Mouse (Mus musculus) lung, embryonic 16.5 days (tissue): ENCODE data around the gene Ttll11. TPM values are rescaled to one million over a fixed set of nuclear protein-coding genes. Genes with fewer than 3 reads are reported as not detected.

Experiments used
- ATAC-seq: fragments of 200-750 bp; cut with Nextera tagmentation; 2 replicates; pipeline ENCODE4 v1.8.0; 2017; ENCODE audit warnings: low read depth, mild to moderate bottlenecking, moderate library complexity
- H3K27ac ChIP-seq: fragments of 300-500 bp; sonication (generic); 2 replicates; pipeline ENCODE4 v1.5.1; 2014; ENCODE audit warnings: mild to moderate bottlenecking, control low read depth, low read length
- H3K27me3 ChIP-seq: fragments of 300-500 bp; sonication (generic); 2 replicates; pipeline ENCODE4 v1.6.1; 2014; ENCODE audit warnings: low read depth, low read length, mixed read lengths; ENCODE audit not compliant: control insufficient read depth, insufficient read depth
- H3K36me3 ChIP-seq: fragments of 300-500 bp; sonication (generic); 2 replicates; pipeline ENCODE4 v1.6.1; 2014; ENCODE audit warnings: low read length; ENCODE audit not compliant: control insufficient read depth, insufficient read depth
- H3K4me1 ChIP-seq: fragments of 300-500 bp; sonication (generic); replicated peaks from 2 replicates; pipeline ENCODE4 v1.6.1; 2014; ENCODE audit warnings: low read length, mixed read lengths; ENCODE audit not compliant: control insufficient read depth, insufficient read depth
- H3K4me2 ChIP-seq: fragments of 300-500 bp; sonication (generic); 2 replicates; pipeline ENCODE4 v1.6.1; 2014; ENCODE audit warnings: low read depth, low read length, control low read depth
- H3K4me3 ChIP-seq: fragments of 300-500 bp; sonication (generic); 2 replicates; pipeline ENCODE4 v1.5.1; 2014; ENCODE audit warnings: mild to moderate bottlenecking, low read length, control low read depth
- H3K9ac ChIP-seq: fragments of 300-500 bp; sonication (generic); 2 replicates; pipeline ENCODE4 v1.6.1; 2014; ENCODE audit warnings: low read length, control low read depth
- H3K9me3 ChIP-seq: fragments of 300-500 bp; sonication (generic); 2 replicates; pipeline ENCODE4 v1.6.1; 2016; ENCODE audit warnings: low read length; ENCODE audit not compliant: control insufficient read depth
- WGBS: fragments of 180-500 bp; shearing (Covaris S2); extraction: QIAGEN DNeasy Blood & Tissue Kit; methylation state at CpG from one replicate; pipeline ENCODE4 v1.1.7; 2014; 5-methylcytosine and 5-hydroxymethylcytosine counted together
- polyA plus RNA-seq: library from polyadenylated mRNA; unstranded; fragments of >200 nt; fragmentation: Nextera tagmentation; extraction: Ambion mirVana; gene quantifications from 2 replicates; pipeline ENCODE4 v1.2.1, GENCODE M21; 2015

Gene Ttll11
- polyA plus RNA-seq, 1 experiment from 2014 or later, result 0.55 TPM

- no peak overlapping the region for H3K4me2 ChIP-seq
- H3K4me1 ChIP-seq, result peaks cover 23% of the 10 kb centered on the region
- H3K27me3 ChIP-seq, result no peaks in the 10 kb centered on the region
- peaks cover 23% of the 10 kb centered on the region for H3K36me3 ChIP-seq
- WGBS, result 16% methylated on average over 5 of the region's 5 CpGs
- no peak for ATAC-seq
- no peak overlapping the region for H3K4me3 ChIP-seq
- peak overlapping the region; percentile 14; the same call in 1 of the 2 replicates for H3K9ac ChIP-seq
- no peaks in the 10 kb centered on the region for H3K9me3 ChIP-seq
- peak overlapping the region; percentile 43; the same call in 1 of the 2 replicates for H3K27ac ChIP-seq
Observed at GRCm38 (mm10) chr2:35728633-35729032, 251.1 kb downstream of the Ttll11 start.

- 88% methylated on average over 7 of the region's 7 CpGs for WGBS
- H3K36me3 ChIP-seq, result peaks cover 69% of the 10 kb centered on the region
- peaks cover 5% of the 10 kb centered on the region for H3K4me1 ChIP-seq
- no peak overlapping the region for H3K27ac ChIP-seq
- H3K27me3 ChIP-seq, result no peaks in the 10 kb centered on the region
- no peak overlapping the region for H3K4me3 ChIP-seq
- H3K9ac ChIP-seq, result no peak overlapping the region
- ATAC-seq, result no peak
- H3K4me2 ChIP-seq, result no peak overlapping the region
- H3K9me3 ChIP-seq, result no peaks in the 10 kb centered on the region
Observed at GRCm38 (mm10) chr2:35723691-35724090, 256.0 kb downstream of the Ttll11 start.

GRCm38 (mm10) chr2:35723267-35723666 is 256.4 kb downstream of the Ttll11 start:
- Histone ChIP-seq H3K27me3 (no peaks in the 10 kb centered on the region), H3K27ac (no peak overlapping the region), H3K4me3 (no peak overlapping the region), H3K4me1 (peaks cover under 1% of the 10 kb centered on the region; the same call in 1 of the 2 replicates), H3K4me2 (no peak overlapping the region), H3K9ac (no peak overlapping the region), H3K9me3 (no peaks in the 10 kb centered on the region), H3K36me3 (peaks cover 65% of the 10 kb centered on the region)
- ATAC-seq, result no peak
- WGBS, result 96% methylated on average over 6 of the region's 6 CpGs

- peaks cover 62% of the 10 kb centered on the region for H3K36me3 ChIP-seq
- no peak overlapping the region for H3K27ac ChIP-seq
- WGBS, result 86% methylated on average over 9 of the region's 9 CpGs
- no peaks in the 10 kb centered on the region for H3K27me3 ChIP-seq
- H3K4me1 ChIP-seq, result no peaks in the 10 kb centered on the region
- no peak overlapping the region for H3K9ac ChIP-seq
- H3K4me2 ChIP-seq, result no peak overlapping the region
- ATAC-seq, result no peak
- no peaks in the 10 kb centered on the region for H3K9me3 ChIP-seq
- no peak overlapping the region for H3K4me3 ChIP-seq
Observed at GRCm38 (mm10) chr2:35722821-35723220, 256.9 kb downstream of the Ttll11 start.

- no peaks in the 10 kb centered on the region for H3K27me3 ChIP-seq
- WGBS, result 89% methylated on average over 9 of the region's 9 CpGs
Observed at GRCm38 (mm10) chr2:35720956-35721355, 258.8 kb downstream of the Ttll11 start.

DNA sequence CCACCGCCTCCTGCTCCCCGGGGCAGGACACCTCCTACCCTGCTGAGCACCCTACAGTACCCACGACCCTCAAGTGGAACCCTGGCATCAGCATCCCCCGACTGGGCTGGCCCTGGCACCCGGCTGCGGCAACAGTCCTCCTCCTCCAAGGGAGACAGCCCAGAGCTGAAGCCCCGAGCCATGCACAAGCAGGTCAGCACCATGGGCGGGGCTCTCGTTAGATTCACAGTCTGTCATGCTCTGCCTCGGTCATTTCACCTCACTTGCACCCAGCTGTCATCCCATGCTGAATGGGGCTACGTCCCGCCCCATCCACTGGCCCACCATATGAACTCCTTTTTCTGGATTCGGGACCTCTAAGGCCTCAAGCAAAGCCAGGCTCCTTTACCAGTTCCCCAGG is 259.2 kb downstream of the Ttll11 start:
- no peak for ATAC-seq
- no peak overlapping the region for H3K27ac ChIP-seq
- H3K4me1 ChIP-seq, result no peaks in the 10 kb centered on the region
- no peaks in the 10 kb centered on the region for H3K27me3 ChIP-seq
- no peak overlapping the region for H3K4me3 ChIP-seq
- no peak overlapping the region for H3K9ac ChIP-seq
- peaks cover 66% of the 10 kb centered on the region for H3K36me3 ChIP-seq
- no peaks in the 10 kb centered on the region for H3K9me3 ChIP-seq
- H3K4me2 ChIP-seq, result no peak overlapping the region
- WGBS, result 88% methylated on average over 13 of the region's 13 CpGs

More at GRCm38 (mm10) chr2:35720956-35721355, 258.8 kb downstream of the Ttll11 start:
- Histone ChIP-seq H3K4me1 (no peaks in the 10 kb centered on the region), H3K27ac (no peak overlapping the region), H3K4me2 (no peak overlapping the region), H3K9ac (no peak overlapping the region), H3K9me3 (no peaks in the 10 kb centered on the region), H3K4me3 (no peak overlapping the region), H3K36me3 (peaks cover 64% of the 10 kb centered on the region)
- ATAC-seq, result no peak

- no peak for ATAC-seq
- WGBS, result 93% methylated on average over 12 of the region's 12 CpGs
- peaks cover 70% of the 10 kb centered on the region for H3K36me3 ChIP-seq
- no peak overlapping the region for H3K4me3 ChIP-seq
- no peaks in the 10 kb centered on the region for H3K27me3 ChIP-seq
- no peak overlapping the region for H3K4me2 ChIP-seq
- H3K27ac ChIP-seq, result no peak overlapping the region
- no peak overlapping the region for H3K9ac ChIP-seq
- no peaks in the 10 kb centered on the region for H3K9me3 ChIP-seq
- H3K4me1 ChIP-seq, result peaks cover 2% of the 10 kb centered on the region; the same call in 1 of the 2 replicates
Observed at GRCm38 (mm10) chr2:35720104-35720503, 259.6 kb downstream of the Ttll11 start.

GRCm38 (mm10) chr2:35719230-35720005 is 260.3 kb downstream of the Ttll11 start:
- H3K4me1 ChIP-seq, result peaks cover 9% of the 10 kb centered on the region
- no peak overlapping the region for H3K27ac ChIP-seq
- no peaks in the 10 kb centered on the region for H3K27me3 ChIP-seq
- H3K4me3 ChIP-seq, result no peak overlapping the region
- ATAC-seq, result no peak
- 86% methylated on average over 12 of the region's 12 CpGs for WGBS
- H3K36me3 ChIP-seq, result peaks cover 71% of the 10 kb centered on the region
- no peak overlapping the region for H3K9ac ChIP-seq
- no peak overlapping the region for H3K4me2 ChIP-seq
- no peaks in the 10 kb centered on the region for H3K9me3 ChIP-seq

GRCm38 (mm10) chr2:35718662-35719061 is 261.1 kb downstream of the Ttll11 start:
- Histone ChIP-seq H3K4me1 (peaks cover 16% of the 10 kb centered on the region), H3K9me3 (no peaks in the 10 kb centered on the region), H3K4me3 (no peak overlapping the region), H3K9ac (no peak overlapping the region), H3K27ac (no peak overlapping the region), H3K4me2 (no peak overlapping the region), H3K27me3 (no peaks in the 10 kb centered on the region), H3K36me3 (peaks cover 68% of the 10 kb centered on the region)
- WGBS, result 95% methylated on average over 9 of the region's 9 CpGs
- no peak for ATAC-seq
